Mouse (Mus musculus) forebrain, embryonic 14.5 days (tissue): ENCODE measurements around the gene Bhlhb9. TPM values are rescaled to one million over a fixed set of nuclear protein-coding genes. Genes with fewer than 3 reads are reported as not detected.
"Not testable (repeated sequence)": the region's sequence is repeated elsewhere in the genome, so short reads cannot be mapped to it uniquely, and the experiment has no call there.

ENCODE experiments used
- ATAC-seq: fragments of 200-750 bp; cut with Nextera tagmentation; 2 replicates; pipeline ENCODE4 v1.8.0; 2017; ENCODE audit warnings: mild to moderate bottlenecking, moderate library complexity
- DNase-seq: peaks from one replicate; pipeline ENCODE4 v3.0.0-alpha.2; 2015; ENCODE audit warnings: low spot score
- H3K27ac ChIP-seq: fragments of 300-500 bp; sonication (generic); 2 replicates; pipeline ENCODE4 v1.5.1; 2014; ENCODE audit warnings: low read depth, mild to moderate bottlenecking, control low read depth, low read length, moderate library complexity
- H3K27me3 ChIP-seq: fragments of 300-500 bp; sonication (generic); replicated peaks from 2 replicates; pipeline ENCODE4 v1.6.1; 2014; ENCODE audit warnings: low read length, control low read depth, mixed read lengths; ENCODE audit not compliant: control insufficient read depth, insufficient read depth
- H3K36me3 ChIP-seq: fragments of 300-500 bp; sonication (generic); 2 replicates; pipeline ENCODE4 v1.6.1; 2014; ENCODE audit warnings: low read length, control low read depth; ENCODE audit not compliant: control insufficient read depth, insufficient read depth
- H3K4me1 ChIP-seq: fragments of 300-500 bp; sonication (generic); 2 replicates; pipeline ENCODE4 v1.6.1; 2014; ENCODE audit warnings: antibody characterized with exemption, low read length, control low read depth; ENCODE audit not compliant: control insufficient read depth, insufficient read depth
- H3K4me2 ChIP-seq: fragments of 300-500 bp; sonication (generic); 2 replicates; pipeline ENCODE4 v1.6.1; 2014; ENCODE audit warnings: mild to moderate bottlenecking, control low read depth, low read length
- H3K4me3 ChIP-seq: fragments of 300-500 bp; sonication (generic); 2 replicates; pipeline ENCODE4 v1.5.1; 2014; ENCODE audit warnings: low read depth, low read length, control low read depth
- H3K9ac ChIP-seq: fragments of 300-500 bp; sonication (generic); 2 replicates; pipeline ENCODE4 v1.6.1; 2014; ENCODE audit warnings: mild to moderate bottlenecking, low read length, control low read depth, moderate library complexity
- H3K9me3 ChIP-seq: fragments of 300-500 bp; sonication (generic); replicated peaks from 2 replicates; pipeline ENCODE4 v1.6.1; 2016; ENCODE audit warnings: low read length, control low read depth, mixed read lengths; ENCODE audit not compliant: control insufficient read depth
- WGBS: fragments of 180-500 bp; shearing (Covaris S2); extraction: QIAGEN DNeasy Blood & Tissue Kit; methylation state at CpG from one replicate; pipeline ENCODE4 v1.1.7; 2014; 5-methylcytosine and 5-hydroxymethylcytosine counted together
- polyA plus RNA-seq: library from polyadenylated mRNA; unstranded; fragments of >200 nt; fragmentation: Nextera tagmentation; extraction: Ambion mirVana; gene quantifications from 2 replicates; pipeline ENCODE4 v1.2.1, GENCODE M21; 2014

Bhlhb9 gene
- polyA plus RNA-seq, 1 experiment from 2014 or later: 88.2 TPM

DNA sequence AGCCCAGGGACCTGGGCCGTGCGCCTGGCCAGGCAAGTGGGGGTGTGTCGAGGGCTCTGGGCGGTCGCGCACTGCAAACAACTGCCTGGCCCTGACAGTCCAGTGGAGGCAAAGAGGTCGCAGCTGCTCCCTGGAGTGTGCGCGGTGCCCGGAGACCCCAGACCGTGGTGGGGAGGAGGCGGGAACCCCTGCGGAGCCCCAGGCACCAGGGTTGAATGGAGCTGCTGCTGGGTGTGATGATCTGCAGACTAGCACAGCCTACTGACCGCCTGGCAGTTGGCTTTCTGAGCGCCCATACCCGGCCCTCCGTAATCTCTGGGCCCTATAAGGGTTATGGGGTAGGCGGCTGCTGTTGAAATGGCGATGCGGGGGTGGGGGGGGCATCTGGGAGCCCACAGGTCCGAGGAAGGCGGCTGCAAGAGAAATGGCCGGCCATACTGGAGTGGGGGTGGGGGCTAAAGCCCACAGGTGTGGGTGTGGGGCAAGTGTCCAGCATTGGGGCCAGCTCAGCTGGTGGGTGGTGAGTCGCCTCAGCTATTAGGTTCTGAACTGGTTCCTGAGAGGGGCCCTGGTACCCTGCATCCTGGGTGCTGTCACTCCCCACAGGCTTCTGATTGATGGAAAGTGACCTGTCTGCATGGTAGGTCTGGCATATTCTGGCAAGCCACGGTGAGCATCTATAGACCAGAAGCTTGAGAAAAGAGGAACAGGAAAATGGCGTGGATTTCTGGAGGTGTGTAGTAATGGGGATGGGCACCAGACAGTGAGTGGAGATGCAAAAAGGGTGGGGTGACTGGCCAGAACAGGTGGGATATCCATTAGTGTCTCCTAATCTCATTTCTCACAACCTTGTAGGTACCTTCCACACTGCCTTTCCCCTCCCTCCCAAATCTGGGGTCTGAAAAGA lies 836 bp upstream of the Bhlhb9 start:
- peak; percentile 6 for DNase-seq
- H3K9ac ChIP-seq: peak overlapping the region; percentile 71
- WGBS: 24% methylated on average over 20 of the region's 26 CpGs
- peak; percentile 12; the same call in 1 of the 2 replicates for ATAC-seq
- peak overlapping the region; percentile 54 for H3K4me2 ChIP-seq
- H3K4me3 ChIP-seq: peak overlapping the region; percentile 53
- not testable (repeated sequence) for H3K27me3 ChIP-seq, H3K9me3 ChIP-seq, H3K4me1 ChIP-seq
- H3K36me3 ChIP-seq: peaks cover 21% of the 10 kb centered on the region
- peak overlapping the region; percentile 58; the same call in 1 of the 2 replicates for H3K27ac ChIP-seq

- no peak for DNase-seq
- no peak overlapping the region for H3K4me3 ChIP-seq
- H3K27ac ChIP-seq: no peak overlapping the region
- no peaks in the 10 kb centered on the region for H3K27me3 ChIP-seq
- no peak for ATAC-seq
- H3K4me2 ChIP-seq: no peak overlapping the region
- H3K4me1 ChIP-seq: no peaks in the 10 kb centered on the region
- peaks cover 26% of the 10 kb centered on the region for H3K36me3 ChIP-seq
- 90% methylated on average over 3 of the region's 3 CpGs for WGBS
- no peak overlapping the region for H3K9ac ChIP-seq
- no peaks in the 10 kb centered on the region for H3K9me3 ChIP-seq
These were observed 6.8 kb downstream of the Bhlhb9 start for GRCm38 (mm10) chrX:135804149-135804548.

- ATAC-seq (no peak), DNase-seq (peak; percentile 51)
- 30% methylated on average over 1 of the region's 1 CpGs for WGBS
- no peak overlapping the region for H3K4me3 ChIP-seq
- H3K36me3 ChIP-seq: peaks cover 12% of the 10 kb centered on the region; the same call in 1 of the 2 replicates
- H3K4me2 ChIP-seq: no peak overlapping the region
- H3K27me3 ChIP-seq: no peaks in the 10 kb centered on the region
- H3K9ac ChIP-seq: no peak overlapping the region
- no peaks in the 10 kb centered on the region for H3K4me1 ChIP-seq
- no peak overlapping the region for H3K27ac ChIP-seq
- no peaks in the 10 kb centered on the region for H3K9me3 ChIP-seq
These were observed 8.4 kb downstream of the Bhlhb9 start for GRCm38 (mm10) chrX:135805780-135806179.

- not testable (repeated sequence) for H3K9ac ChIP-seq, H3K4me1 ChIP-seq, H3K9me3 ChIP-seq, H3K4me3 ChIP-seq, H3K27me3 ChIP-seq, DNase-seq, H3K4me2 ChIP-seq, ATAC-seq, H3K36me3 ChIP-seq, H3K27ac ChIP-seq
- 52% methylated on average over 1 of the region's 1 CpGs for WGBS
These were observed 38.5 kb downstream of the Bhlhb9 start for GRCm38 (mm10) chrX:135835896-135836295.

- H3K36me3 ChIP-seq: peaks cover 8% of the 10 kb centered on the region; the same call in 1 of the 2 replicates
- H3K27me3 ChIP-seq: no peaks in the 10 kb centered on the region
- no peaks in the 10 kb centered on the region for H3K4me1 ChIP-seq
- H3K4me3 ChIP-seq: no peak overlapping the region
- 69% methylated on average over 2 of the region's 2 CpGs for WGBS
- H3K9me3 ChIP-seq: no peaks in the 10 kb centered on the region
- no peak for DNase-seq
- no peak overlapping the region for H3K9ac ChIP-seq
- no peak overlapping the region for H3K27ac ChIP-seq
- no peak overlapping the region for H3K4me2 ChIP-seq
- no peak for ATAC-seq
These were observed 40.5 kb downstream of the Bhlhb9 start for GRCm38 (mm10) chrX:135837896-135838295.

DNA sequence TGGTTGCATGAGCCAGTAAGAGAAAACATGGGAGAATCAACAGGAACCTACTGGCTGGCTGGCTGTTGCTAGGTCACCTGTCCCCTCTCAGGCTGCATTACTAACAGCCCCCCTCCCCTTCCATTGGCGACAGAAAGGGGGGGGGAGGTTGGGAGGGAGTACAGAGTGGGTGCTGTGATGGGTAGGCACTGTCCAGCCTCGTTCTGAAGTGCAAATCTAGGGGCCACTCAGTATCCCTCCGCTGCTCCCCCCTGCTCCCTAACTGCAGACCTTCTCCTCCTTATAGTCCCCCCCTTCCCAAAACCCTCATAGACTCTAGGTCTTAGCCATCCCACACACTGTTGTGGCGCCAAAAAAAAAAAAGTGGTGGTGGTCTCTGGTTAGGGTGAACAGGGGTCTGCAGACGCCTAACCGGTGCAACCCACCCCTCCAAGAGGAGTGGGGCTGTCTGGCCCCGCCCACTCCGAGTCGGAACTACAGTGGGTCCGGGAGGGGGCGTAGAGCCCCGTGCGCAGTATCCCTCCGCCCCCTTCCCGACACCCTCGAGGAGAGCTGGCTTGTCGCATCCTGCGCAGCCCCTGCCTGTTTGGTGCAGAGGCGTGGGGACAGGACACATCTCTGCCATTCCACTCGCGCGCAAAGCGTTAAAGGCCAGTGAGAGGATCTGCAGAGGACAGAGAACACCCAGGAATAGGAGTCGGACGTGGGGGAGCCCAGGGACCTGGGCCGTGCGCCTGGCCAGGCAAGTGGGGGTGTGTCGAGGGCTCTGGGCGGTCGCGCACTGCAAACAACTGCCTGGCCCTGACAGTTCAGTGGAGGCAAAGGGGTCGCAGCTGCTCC lies 41.3 kb downstream of the Bhlhb9 start, which contains the start of gene Gprasp2:
Gprasp2 (plus strand) TSS at position 514 of the 840 bp plus-strand sequence.
- Histone ChIP-seq H3K4me2 (peak within 1 kb of the TSS; percentile 57), H3K27ac (peak within 1 kb of the TSS; percentile 39; the same call in 1 of the 2 replicates), H3K4me3 (peak within 1 kb of the TSS; percentile 49), H3K9ac (peak within 1 kb of the TSS; percentile 60)
- not testable (repeated sequence) for H3K36me3 ChIP-seq, H3K27me3 ChIP-seq, H3K9me3 ChIP-seq, H3K4me1 ChIP-seq
- peak; percentile 90 for ATAC-seq
- peak; percentile 75 for DNase-seq
- WGBS: 38% methylated on average over 28 of the region's 32 CpGs

DNA sequence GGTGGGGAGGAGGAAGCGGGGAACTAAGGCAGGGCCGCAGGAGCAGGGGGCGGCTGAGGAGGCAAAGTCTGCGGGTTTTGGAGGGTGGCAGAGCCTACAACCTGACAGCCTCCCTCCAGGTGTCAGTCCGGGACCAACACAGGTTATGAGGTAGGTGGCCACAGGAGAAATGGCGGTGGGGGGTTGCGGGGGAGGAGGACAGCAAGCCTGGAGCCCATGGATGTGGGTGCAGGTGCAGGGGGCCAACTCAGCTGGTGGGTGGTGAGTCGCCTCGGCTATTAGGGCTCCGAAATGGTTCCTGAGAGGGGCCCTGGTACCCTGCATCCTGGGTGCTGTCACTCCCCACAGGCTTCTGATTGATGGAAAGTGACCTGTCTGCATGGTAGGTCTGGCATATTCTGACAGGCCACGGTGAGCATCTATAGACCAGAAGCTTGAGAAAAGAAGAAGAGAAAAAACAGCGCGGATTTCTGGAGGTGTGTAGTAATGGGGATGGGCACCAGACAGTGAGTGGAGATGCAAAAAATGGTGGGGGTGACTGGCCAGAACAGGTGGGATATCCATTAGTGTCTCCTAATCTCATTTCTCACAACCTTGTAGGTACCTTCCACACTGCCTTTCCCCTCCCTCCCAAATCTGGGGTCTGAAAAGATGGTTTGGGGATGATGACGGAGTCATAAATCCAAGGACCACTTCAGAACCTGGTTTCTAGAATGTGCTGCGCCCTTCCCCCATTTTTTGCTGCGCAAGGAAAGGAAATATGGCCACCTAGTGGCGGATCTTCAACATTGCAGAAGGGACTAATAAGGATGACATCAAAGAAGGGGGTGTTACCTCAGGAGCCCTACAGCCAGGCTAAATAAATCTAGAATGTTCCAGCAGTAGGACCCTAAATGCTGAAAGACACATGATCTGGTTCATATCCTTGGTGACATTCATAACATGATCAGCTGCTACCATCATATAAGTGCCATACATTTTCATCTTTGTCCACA lies 42.3 kb downstream of the Bhlhb9 start:
- DNase-seq: peak; percentile 76

DNA sequence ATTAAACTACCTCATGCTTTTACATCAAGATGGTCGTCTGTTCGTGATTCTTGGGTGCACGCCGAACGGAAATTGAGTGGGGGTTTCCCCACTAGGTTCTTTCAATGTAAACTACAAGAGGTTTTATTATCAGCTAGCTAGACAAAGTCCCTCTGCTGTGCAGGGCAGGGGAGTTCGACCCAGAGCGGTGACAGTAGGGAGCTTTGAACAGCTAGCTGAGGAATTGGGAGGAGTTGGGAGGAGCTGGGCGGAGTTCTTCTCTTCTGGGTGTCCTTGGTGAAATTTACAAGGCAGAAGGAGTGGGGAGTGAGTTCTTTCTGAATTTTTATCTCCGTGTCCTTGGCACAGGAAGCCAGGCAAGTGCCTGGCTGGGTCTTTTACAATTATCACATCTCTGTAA lies 69.4 kb downstream of the Bhlhb9 start:
- not testable (repeated sequence) for H3K27me3 ChIP-seq, H3K4me3 ChIP-seq, H3K27ac ChIP-seq, H3K36me3 ChIP-seq, DNase-seq, H3K4me2 ChIP-seq, H3K9me3 ChIP-seq, H3K4me1 ChIP-seq, ATAC-seq, H3K9ac ChIP-seq
- 75% methylated on average over 9 of the region's 9 CpGs for WGBS

More for the DNA sequence above, 42.3 kb downstream of the Bhlhb9 start:
- not testable (repeated sequence) for H3K4me1 ChIP-seq, H3K9me3 ChIP-seq, H3K27me3 ChIP-seq, H3K36me3 ChIP-seq
- Histone ChIP-seq H3K27ac (peak overlapping the region; percentile 39; the same call in 1 of the 2 replicates), H3K4me2 (peak overlapping the region; percentile 57), H3K9ac (peak overlapping the region; percentile 60), H3K4me3 (peak overlapping the region; percentile 49)
- 31% methylated on average over 16 of the region's 17 CpGs for WGBS
- peak; percentile 35; the same call in 1 of the 2 replicates for ATAC-seq
